Mouse (Mus musculus) thymus, postnatal 0 days (tissue): Measurements from ENCODE around the gene 0610009B22Rik. TPM values are rescaled to one million over a fixed set of nuclear protein-coding genes. Genes with fewer than 3 reads are reported as not detected.
"Not testable (repeated sequence)": the region's sequence is repeated elsewhere in the genome, so short reads cannot be mapped to it uniquely, and the experiment has no call there.

Source experiments
- DNase-seq: peaks from one replicate; pipeline ENCODE4 v3.0.0-alpha.2; 2015; ENCODE audit warnings: low spot score
- polyA plus RNA-seq: library from polyadenylated mRNA; unstranded; fragments of >200 nt; fragmentation: Nextera tagmentation; extraction: Ambion mirVana; gene quantifications from 2 replicates; pipeline ENCODE4 v1.2.1, GENCODE M21; 2015

Gene 0610009B22Rik
- 77.3 and 85.7 TPM in 2 replicates for polyA plus RNA-seq

GRCm38 (mm10) chr11:51688330-51689328 lies at the start of gene 0610009B22Rik:
0610009B22Rik (minus strand) TSS chr11:51688874.
- peak; percentile 100 for DNase-seq

GRCm38 (mm10) chr11:51734218-51734617 lies 45.5 kb upstream of the 0610009B22Rik start:
- DNase-seq: not testable (repeated sequence)

GRCm38 (mm10) chr11:51732883-51733282 lies 44.2 kb upstream of the 0610009B22Rik start:
- no peak for DNase-seq

- DNase-seq: no peak
Measured at GRCm38 (mm10) chr11:51721066-51721465, 32.4 kb upstream of the 0610009B22Rik start.

GRCm38 (mm10) chr11:51707080-51707479 lies 18.4 kb upstream of the 0610009B22Rik start:
- no peak for DNase-seq

GRCm38 (mm10) chr11:51706451-51706850 lies 17.8 kb upstream of the 0610009B22Rik start:
- DNase-seq: no peak

- DNase-seq: peak; percentile 56
Measured at GRCm38 (mm10) chr11:51703379-51703998, 14.8 kb upstream of the 0610009B22Rik start.

- no peak for DNase-seq
Measured at GRCm38 (mm10) chr11:51702831-51703230, 14.2 kb upstream of the 0610009B22Rik start.

GRCm38 (mm10) chr11:51694984-51695383 lies 6.3 kb upstream of the 0610009B22Rik start:
- no peak for DNase-seq

GRCm38 (mm10) chr11:51690597-51690996 lies 1.9 kb upstream of the 0610009B22Rik start:
- DNase-seq: not testable (repeated sequence)

GRCm38 (mm10) chr11:51689343-51689742 lies 669 bp upstream of the 0610009B22Rik start:
- no peak for DNase-seq

- DNase-seq: no peak
Measured at GRCm38 (mm10) chr11:51681976-51682374, 6.7 kb downstream of the 0610009B22Rik start.

- DNase-seq: peak; percentile 91
Measured at GRCm38 (mm10) chr11:51681324-51681975, 7.2 kb downstream of the 0610009B22Rik start.

- no peak for DNase-seq
Measured at GRCm38 (mm10) chr11:51679466-51679865, 9.2 kb downstream of the 0610009B22Rik start.

- no peak for DNase-seq
Measured at GRCm38 (mm10) chr11:51677737-51678418, 10.8 kb downstream of the 0610009B22Rik start.

- no peak for DNase-seq
Measured at GRCm38 (mm10) chr11:51675386-51675785, 13.3 kb downstream of the 0610009B22Rik start.

GRCm38 (mm10) chr11:51673291-51673690 lies 15.4 kb downstream of the 0610009B22Rik start:
- no peak for DNase-seq

- no peak for DNase-seq
Measured at GRCm38 (mm10) chr11:51671376-51671775, 17.3 kb downstream of the 0610009B22Rik start.

GRCm38 (mm10) chr11:51670846-51671245 lies 17.8 kb downstream of the 0610009B22Rik start:
- DNase-seq: no peak

- DNase-seq: not testable (repeated sequence)
Measured at GRCm38 (mm10) chr11:51664747-51665146, 23.9 kb downstream of the 0610009B22Rik start.

GRCm38 (mm10) chr11:51662632-51663031 lies 26.0 kb downstream of the 0610009B22Rik start:
- DNase-seq: no peak
